Mouse (Mus musculus): ENCODE measurements around the gene Gal3st2.
"Not testable (repeated sequence)": the region's sequence is repeated elsewhere in the genome, so short reads cannot be mapped to it uniquely, and the experiment has no call there.

- TF ChIP-seq GATA1 (IDR thresholded peaks at IDR 0.05; ENCODE audit: borderline replicate concordance, low read length); FLI1 (IDR thresholded peaks at IDR 0.05; ENCODE audit: low read length): not testable (repeated sequence)
Measured at GRCm38 (mm10) chr1:93874405-93874804, 13.3 kb downstream of the Gal3st2 start.
